9 mouse cellular contexts compared by ENCODE assay signal in the genomic region with DNA sequence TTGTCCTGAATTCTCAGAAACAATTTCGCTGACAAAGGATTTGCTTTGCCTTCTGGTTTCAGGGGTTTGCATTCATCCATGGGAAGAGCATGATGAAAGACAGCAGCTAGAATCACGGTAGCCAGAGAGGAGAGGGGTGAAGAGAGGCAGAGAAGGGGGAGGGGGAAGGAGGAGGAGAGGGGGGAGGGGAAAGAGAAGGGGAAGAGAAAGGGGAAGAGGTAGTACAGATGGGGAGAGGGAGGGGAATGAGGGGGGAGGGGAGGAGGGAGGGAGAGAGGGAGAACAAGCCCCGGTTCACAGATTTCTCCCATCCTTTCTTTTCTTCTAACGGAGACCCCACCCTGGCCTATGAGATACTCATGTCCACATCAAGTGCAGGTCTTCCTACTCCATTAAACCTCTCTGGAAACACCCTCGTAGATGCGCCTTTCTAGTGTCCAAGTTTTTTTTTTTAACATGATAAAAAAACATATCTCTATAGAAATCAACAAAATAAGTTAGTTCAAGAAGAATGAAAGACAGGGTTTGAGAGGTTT.
DNase-seq lines count a peak whose midpoint lies in the region; ATAC-seq and TF ChIP-seq lines count a peak whose summit lies in the region.
"Had no signal": no experiment of that assay in that cellular context is flagged by ENCODE, and none has a peak within 500 bp of the region (broad histone marks: within the 10 kb centered on the region; RNA-seq: fewer than 3 reads in every experiment).

No protein-coding gene starts in this region.

- no peak for DNase-seq in kidney, adult 8-10 months
- DNase-seq in forebrain, embryonic 14.5 days (ENCODE audit: low spot score), result no peak
- no peak for DNase-seq in limb, embryonic 10.5 days (ENCODE audit: low spot score)
- no peak for DNase-seq in adrenal gland, postnatal 10 days
- DNase-seq in natural killer cell, adult 2 months (ENCODE audit: low spot score in 2 of 2), result no peak
- no peak for DNase-seq in cerebellum, adult 2 months
- DNase-seq: cerebellum, adult 9-10 months had no signal

- 54% methylated on average over 6 of the region's 6 CpGs for WGBS in kidney, embryonic 14.5 days
- 17% methylated on average over 6 of the region's 6 CpGs for WGBS in forebrain, embryonic 14.5 days
- 44% methylated on average over 6 of the region's 6 CpGs for WGBS in limb, embryonic 10.5 days
- WGBS in neural tube, embryonic 14.5 days, result 27% methylated on average over 6 of the region's 6 CpGs
- 33% methylated on average over 6 of the region's 6 CpGs for WGBS in cerebellum, adult 2 months

- TF ChIP-seq CTCF in cerebellum, adult 2 months (IDR thresholded peaks at IDR 0.05; ENCODE audit: borderline replicate concordance, insufficient read depth, low read depth, low read length), result no peak

- no peaks in the 10 kb centered on the region for H3K27me3 ChIP-seq in kidney, embryonic 14.5 days (ENCODE audit: control insufficient read depth, insufficient read depth, low read length)
- H3K27me3 ChIP-seq in forebrain, embryonic 14.5 days (replicated peaks; ENCODE audit: control insufficient read depth, insufficient read depth, low read length), result peaks cover 11% of the 10 kb centered on the region
- H3K27me3 ChIP-seq in limb, embryonic 10.5 days (ENCODE audit: low read depth, poor library complexity, severe bottlenecking), result peaks cover 10% of the 10 kb centered on the region; the same call in 1 of the 2 replicates
- H3K27me3 ChIP-seq in neural tube, embryonic 14.5 days (ENCODE audit: control insufficient read depth, insufficient read depth, low read length), result peaks cover 2% of the 10 kb centered on the region; the same call in 1 of the 2 replicates
- no peaks in the 10 kb centered on the region; the same call in 1 of the 2 replicates for H3K27me3 ChIP-seq in cerebellum, adult 2 months (ENCODE audit: control insufficient read depth, insufficient read depth, low read length)

- no peak overlapping the region for H3K4me3 ChIP-seq in kidney, embryonic 14.5 days (ENCODE audit: low read length)
- H3K4me3 ChIP-seq in forebrain, embryonic 14.5 days (ENCODE audit: low read depth, low read length), result no peak overlapping the region
- no peak overlapping the region for H3K4me3 ChIP-seq in limb, embryonic 10.5 days
- no peak overlapping the region for H3K4me3 ChIP-seq in neural tube, embryonic 14.5 days (ENCODE audit: low read depth, low read length)
- no peak overlapping the region for H3K4me3 ChIP-seq in cerebellum, adult 2 months (replicated peaks; ENCODE audit: insufficient read depth, low read depth, low read length)

- H3K4me2 ChIP-seq in kidney, embryonic 14.5 days (replicated peaks; ENCODE audit: low read depth, low read length), result no peak overlapping the region
- peak overlapping the region; percentile 34; the same call in 1 of the 2 replicates for H3K4me2 ChIP-seq in forebrain, embryonic 14.5 days (ENCODE audit: low read length)
- H3K4me2 ChIP-seq in neural tube, embryonic 14.5 days (ENCODE audit: low read depth, low read length), result peak overlapping the region; percentile 37; the same call in 1 of the 2 replicates

- no peak for TF ChIP-seq POLR2A in cerebellum, adult 2 months (IDR thresholded peaks at IDR 0.05; ENCODE audit: borderline replicate concordance, insufficient read depth, low read length)

- H3K9me3 ChIP-seq in kidney, embryonic 14.5 days (ENCODE audit: control insufficient read depth, low read length), result no peaks in the 10 kb centered on the region
- no peaks in the 10 kb centered on the region for H3K9me3 ChIP-seq in forebrain, embryonic 14.5 days (replicated peaks; ENCODE audit: control insufficient read depth, low read length)
- H3K9me3 ChIP-seq in limb, embryonic 10.5 days (replicated peaks), result no peaks in the 10 kb centered on the region
- no peaks in the 10 kb centered on the region for H3K9me3 ChIP-seq in neural tube, embryonic 14.5 days (ENCODE audit: control insufficient read depth, low read length)

- ATAC-seq in kidney, embryonic 14.5 days (ENCODE audit: low FRiP score, low TSS enrichment), result no peak
- no peak for ATAC-seq in forebrain, embryonic 14.5 days
- ATAC-seq in neural tube, embryonic 14.5 days (ENCODE audit: low read depth), result no peak

- peak overlapping the region; percentile 47; the same call in 1 of the 2 replicates for H3K27ac ChIP-seq in kidney, embryonic 14.5 days (ENCODE audit: low read depth, low read length)
- H3K27ac ChIP-seq in forebrain, embryonic 14.5 days (ENCODE audit: low read depth, low read length), result no peak overlapping the region
- H3K27ac ChIP-seq in limb, embryonic 10.5 days, result peak overlapping the region; percentile 78
- H3K27ac ChIP-seq in neural tube, embryonic 14.5 days (ENCODE audit: low read depth, low read length), result peak overlapping the region; percentile 78
- H3K27ac ChIP-seq in cerebellum, adult 2 months (ENCODE audit: insufficient read depth, low read length), result no peak overlapping the region

- H3K36me3 ChIP-seq in kidney, embryonic 14.5 days (ENCODE audit: control insufficient read depth, insufficient read depth, low read length), result no peaks in the 10 kb centered on the region
- H3K36me3 ChIP-seq in forebrain, embryonic 14.5 days (ENCODE audit: control insufficient read depth, insufficient read depth, low read length), result no peaks in the 10 kb centered on the region
- no peaks in the 10 kb centered on the region for H3K36me3 ChIP-seq in limb, embryonic 10.5 days
- no peaks in the 10 kb centered on the region for H3K36me3 ChIP-seq in neural tube, embryonic 14.5 days (ENCODE audit: control insufficient read depth, insufficient read depth, low read length)

- H3K4me1 ChIP-seq in kidney, embryonic 14.5 days (ENCODE audit: control insufficient read depth, insufficient read depth, low read length), result peaks cover 13% of the 10 kb centered on the region
- peaks cover 4% of the 10 kb centered on the region for H3K4me1 ChIP-seq in forebrain, embryonic 14.5 days (ENCODE audit: control insufficient read depth, insufficient read depth, low read length)
- H3K4me1 ChIP-seq in limb, embryonic 10.5 days, result peaks cover 44% of the 10 kb centered on the region
- H3K4me1 ChIP-seq in neural tube, embryonic 14.5 days (ENCODE audit: control insufficient read depth, insufficient read depth, low read length), result peaks cover 14% of the 10 kb centered on the region
- H3K4me1 ChIP-seq in cerebellum, adult 2 months (ENCODE audit: control insufficient read depth, insufficient read depth, low read length), result no peaks in the 10 kb centered on the region; the same call in 1 of the 2 replicates

- no peak overlapping the region for H3K9ac ChIP-seq in kidney, embryonic 14.5 days (ENCODE audit: low read depth, low read length)
- no peak overlapping the region for H3K9ac ChIP-seq in forebrain, embryonic 14.5 days (ENCODE audit: low read length)
- no peak overlapping the region for H3K9ac ChIP-seq in neural tube, embryonic 14.5 days (replicated peaks; ENCODE audit: low read depth, low read length)

Comparison
In these comparisons a context has a peak if more than half of its experiments do, and no peak if none do; other contexts are left out.
1. H3K27ac ChIP-seq: peak in kidney, embryonic 14.5 days (single experiment), limb, embryonic 10.5 days (single experiment) and neural tube, embryonic 14.5 days (single experiment); none in forebrain, embryonic 14.5 days (single experiment) and cerebellum, adult 2 months (single experiment).